9 mouse cellular contexts compared by ENCODE assay signal in the genomic region with DNA sequence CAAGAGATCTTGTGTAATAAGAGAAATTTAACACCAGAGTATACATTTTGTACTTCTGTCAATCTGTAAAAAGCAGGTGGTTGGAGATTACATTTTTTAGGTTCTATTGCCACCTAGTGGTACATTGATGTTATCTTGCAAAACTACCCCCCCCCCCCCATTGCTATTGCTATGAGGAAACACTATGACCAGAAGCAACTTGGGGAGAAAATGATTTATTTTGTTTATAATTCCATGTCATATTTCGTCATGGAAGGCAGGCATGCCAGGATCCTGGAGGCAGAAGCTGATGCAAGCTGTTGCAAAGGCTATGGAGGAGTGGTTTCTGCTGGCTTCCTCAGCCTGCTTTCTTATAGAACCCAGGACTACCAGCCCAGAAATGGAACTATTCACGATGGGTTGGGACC.
DNase-seq lines count a peak whose midpoint lies in the region; ATAC-seq lines count a peak whose summit lies in the region.
"Had no signal": no experiment of that assay in that cellular context is flagged by ENCODE, and none has a peak within 500 bp of the region (broad histone marks: within the 10 kb centered on the region; RNA-seq: fewer than 3 reads in every experiment).

No protein-coding gene starts in this region.

- no peaks in the 10 kb centered on the region for H3K9me3 ChIP-seq in midbrain, embryonic 14.5 days (ENCODE audit: control insufficient read depth, low read length)
- no peaks in the 10 kb centered on the region for H3K9me3 ChIP-seq in midbrain, embryonic 15.5 days
- no peaks in the 10 kb centered on the region for H3K9me3 ChIP-seq in stomach, embryonic 16.5 days (replicated peaks; ENCODE audit: control insufficient read depth, low read length)
- H3K9me3 ChIP-seq: limb, embryonic 12.5 days had no signal

- no peaks in the 10 kb centered on the region for H3K36me3 ChIP-seq in midbrain, embryonic 14.5 days (ENCODE audit: control insufficient read depth, insufficient read depth, low read length)
- no peaks in the 10 kb centered on the region for H3K36me3 ChIP-seq in midbrain, embryonic 15.5 days (replicated peaks)
- H3K36me3 ChIP-seq in stomach, embryonic 16.5 days (ENCODE audit: control insufficient read depth, insufficient read depth, low read length): no peaks in the 10 kb centered on the region
- H3K36me3 ChIP-seq: limb, embryonic 12.5 days had no signal

- H3K27me3 ChIP-seq in midbrain, embryonic 14.5 days (ENCODE audit: control insufficient read depth, insufficient read depth, low read length): no peaks in the 10 kb centered on the region
- no peaks in the 10 kb centered on the region for H3K27me3 ChIP-seq in midbrain, embryonic 15.5 days (replicated peaks)
- H3K27me3 ChIP-seq in stomach, embryonic 16.5 days (ENCODE audit: control insufficient read depth, insufficient read depth, low read length): no peaks in the 10 kb centered on the region
- H3K27me3 ChIP-seq: limb, embryonic 12.5 days had no signal

- ATAC-seq in midbrain, embryonic 14.5 days (ENCODE audit: low FRiP score, low TSS enrichment): no peak
- no peak for ATAC-seq in midbrain, embryonic 15.5 days (replicated peaks)
- peak; percentile 39 to 61; a peak in 2 of 4 replicates for ATAC-seq in hematopoietic stem cell, adult 5-6 weeks (replicated peaks in 1 of 2; ENCODE audit: insufficient read depth in 1 of 2, low FRiP score in 2 of 2, low TSS enrichment in 1 of 2, low read depth in 1 of 2, poor library complexity in 2 of 2, severe bottlenecking in 2 of 2)
- peak; percentile 40; the same call in 1 of the 2 replicates for ATAC-seq in stomach, embryonic 16.5 days (ENCODE audit: insufficient read depth, low FRiP score)

- H3K4me3 ChIP-seq in midbrain, embryonic 14.5 days (replicated peaks; ENCODE audit: low read depth, low read length): no peak overlapping the region
- no peak overlapping the region for H3K4me3 ChIP-seq in midbrain, embryonic 15.5 days
- H3K4me3 ChIP-seq in stomach, embryonic 16.5 days (replicated peaks; ENCODE audit: low read length): no peak overlapping the region
- H3K4me3 ChIP-seq: limb, embryonic 12.5 days had no signal

- no peaks in the 10 kb centered on the region for H3K4me1 ChIP-seq in midbrain, embryonic 14.5 days (ENCODE audit: control insufficient read depth, insufficient read depth, low read length)
- H3K4me1 ChIP-seq in midbrain, embryonic 15.5 days: no peaks in the 10 kb centered on the region
- no peaks in the 10 kb centered on the region for H3K4me1 ChIP-seq in stomach, embryonic 16.5 days (ENCODE audit: control insufficient read depth, insufficient read depth, low read length)
- H3K4me1 ChIP-seq: limb, embryonic 12.5 days had no signal

- no peak overlapping the region for H3K27ac ChIP-seq in midbrain, embryonic 14.5 days (replicated peaks; ENCODE audit: low read depth, low read length)
- no peak overlapping the region for H3K27ac ChIP-seq in midbrain, embryonic 15.5 days
- no peak overlapping the region for H3K27ac ChIP-seq in stomach, embryonic 16.5 days (ENCODE audit: low read length)
- H3K27ac ChIP-seq: limb, embryonic 12.5 days had no signal

- H3K4me2 ChIP-seq in midbrain, embryonic 14.5 days (ENCODE audit: low read length): no peak overlapping the region
- no peak overlapping the region for H3K4me2 ChIP-seq in midbrain, embryonic 15.5 days
- no peak overlapping the region for H3K4me2 ChIP-seq in stomach, embryonic 16.5 days (ENCODE audit: low read depth, low read length)
- H3K4me2 ChIP-seq: limb, embryonic 12.5 days had no signal

- WGBS in midbrain, embryonic 14.5 days: 59% methylated on average over 2 of the region's 2 CpGs
- 47% methylated on average over 2 of the region's 2 CpGs for WGBS in midbrain, embryonic 15.5 days
- 30% methylated on average over 2 of the region's 2 CpGs for WGBS in stomach, embryonic 16.5 days

- peak; percentile 64 for DNase-seq in adrenal gland, adult 2 months
- DNase-seq in adrenal gland, adult 18-20 months (ENCODE audit: low spot score in 2 of 2): no peak
- DNase-seq in midbrain, embryonic 14.5 days: peak; percentile 46
- no peak for DNase-seq in c-Kit-positive CD71-positive TER-119-positive erythroid progenitor cells, embryonic 14.5 days (ENCODE audit: low spot score)
- DNase-seq in testis, postnatal 14 days (ENCODE audit: low spot score): no peak

- no peak overlapping the region for H3K9ac ChIP-seq in midbrain, embryonic 14.5 days (replicated peaks; ENCODE audit: low read length)
- no peak overlapping the region for H3K9ac ChIP-seq in midbrain, embryonic 15.5 days
- H3K9ac ChIP-seq in stomach, embryonic 16.5 days (ENCODE audit: low read length): no peak overlapping the region
- H3K9ac ChIP-seq: limb, embryonic 12.5 days had no signal

Comparison
In these comparisons a context has a peak if more than half of its experiments do, and no peak if none do; other contexts are left out.
1. DNase-seq: peak in adrenal gland, adult 2 months (single experiment) and midbrain, embryonic 14.5 days (single experiment); none in adrenal gland, adult 18-20 months (0 of 2), c-Kit-positive CD71-positive TER-119-positive erythroid progenitor cells, embryonic 14.5 days (single experiment) and testis, postnatal 14 days (single experiment).
2. ATAC-seq: peak in hematopoietic stem cell, adult 5-6 weeks (2 of 2) and stomach, embryonic 16.5 days (single experiment); none in midbrain, embryonic 14.5 days (single experiment) and midbrain, embryonic 15.5 days (single experiment).